Mouse (Mus musculus) ES-Bruce4 (cell line): ENCODE measurements around the gene Slc24a3.

Experiments
- EP300 ChIP-seq: IDR thresholded peaks from 2 replicates; pipeline ENCODE4 v1.6.1; 2011; ENCODE audit warnings: low read depth, low read length; ENCODE audit not compliant: insufficient read depth
- POLR2A ChIP-seq: IDR thresholded peaks from one replicate; pipeline ENCODE4 v1.8.1; 2011; ENCODE audit warnings: low read length; ENCODE audit not compliant: insufficient read depth

- TF ChIP-seq EP300 (no peak), POLR2A (no peak)
Measured at GRCm38 (mm10) chr2:145479676-145480075, 312.1 kb downstream of the Slc24a3 start.
